Mouse (Mus musculus) activated CD4-positive, CD25-positive, alpha-beta regulatory T cell, adult 4 months (primary cell): ENCODE data around the gene Ascc1. TPM values are rescaled to one million over a fixed set of nuclear protein-coding genes. Genes with fewer than 3 reads are reported as not detected.
"Not testable (repeated sequence)": the region's sequence is repeated elsewhere in the genome, so short reads cannot be mapped to it uniquely, and the experiment has no call there.

Source experiments
- ATAC-seq: one replicate; pipeline ENCODE4 v1.8.0; 2017
- polyA plus RNA-seq, 2 experiments: library from polyadenylated mRNA; unstranded; fragments of 100-300 nt; shearing (Covaris generic); gene quantifications; one replicate each; pipeline ENCODE4 v1.2.1; 2017

Ascc1 gene
- polyA plus RNA-seq, 2 experiments from 2014 or later = 49.6 to 50.2 TPM

GRCm38 (mm10) chr10:60120630-60121029 is 118.0 kb downstream of the Ascc1 start:
- ATAC-seq = no peak

DNA sequence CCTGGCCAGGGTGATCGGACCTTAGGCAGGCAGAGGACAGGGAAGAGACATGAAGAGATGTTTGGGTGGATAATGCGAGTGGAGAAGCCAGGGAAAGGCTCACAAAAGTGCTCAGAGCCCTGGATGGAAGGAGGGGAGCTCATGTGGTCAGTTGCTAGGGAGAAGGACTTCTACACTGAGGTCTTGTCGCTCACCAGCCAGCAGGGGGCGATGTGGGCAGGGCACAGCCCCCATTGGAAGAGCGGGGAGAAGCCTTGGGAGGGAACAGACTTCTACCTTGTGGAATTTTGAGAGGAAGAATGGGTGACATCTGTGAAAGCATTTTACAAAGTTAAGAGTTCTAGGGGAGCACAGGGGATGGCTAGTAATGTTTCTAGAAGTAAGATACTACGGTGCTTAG is 121.5 kb downstream of the Ascc1 start:
- ATAC-seq = no peak

- ATAC-seq = no peak
Observed at GRCm38 (mm10) chr10:60125529-60126327, 123.1 kb downstream of the Ascc1 start.

- ATAC-seq = no peak
Observed at GRCm38 (mm10) chr10:60128287-60128686, 125.7 kb downstream of the Ascc1 start.

DNA sequence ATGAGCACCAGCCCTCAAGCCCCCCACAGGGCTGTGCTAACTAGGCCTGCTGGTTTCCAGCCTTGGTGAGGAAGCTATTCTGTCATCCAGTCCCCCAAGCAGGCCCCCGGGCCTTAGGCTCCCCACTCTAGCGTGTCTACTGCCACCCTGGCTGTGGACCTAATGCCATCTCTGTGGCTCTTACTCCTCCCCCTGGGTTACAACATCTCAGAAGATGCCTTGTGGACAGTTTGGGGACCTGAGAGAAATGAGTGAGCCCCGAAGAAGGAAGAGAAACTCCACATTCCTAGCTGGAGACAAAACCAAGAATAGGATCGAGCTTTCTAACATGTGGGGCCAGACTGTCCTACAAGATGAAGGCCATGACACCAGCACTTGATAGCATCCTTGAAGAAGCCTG is 127.9 kb downstream of the Ascc1 start:
- no peak for ATAC-seq

GRCm38 (mm10) chr10:60133501-60133900 is 130.9 kb downstream of the Ascc1 start:
- ATAC-seq = no peak

- no peak for ATAC-seq
Observed at GRCm38 (mm10) chr10:60134201-60134600, 131.6 kb downstream of the Ascc1 start.

GRCm38 (mm10) chr10:60136010-60136409 is 133.4 kb downstream of the Ascc1 start:
- not testable (repeated sequence) for ATAC-seq

GRCm38 (mm10) chr10:60136935-60137334 is 134.3 kb downstream of the Ascc1 start:
- no peak for ATAC-seq

DNA sequence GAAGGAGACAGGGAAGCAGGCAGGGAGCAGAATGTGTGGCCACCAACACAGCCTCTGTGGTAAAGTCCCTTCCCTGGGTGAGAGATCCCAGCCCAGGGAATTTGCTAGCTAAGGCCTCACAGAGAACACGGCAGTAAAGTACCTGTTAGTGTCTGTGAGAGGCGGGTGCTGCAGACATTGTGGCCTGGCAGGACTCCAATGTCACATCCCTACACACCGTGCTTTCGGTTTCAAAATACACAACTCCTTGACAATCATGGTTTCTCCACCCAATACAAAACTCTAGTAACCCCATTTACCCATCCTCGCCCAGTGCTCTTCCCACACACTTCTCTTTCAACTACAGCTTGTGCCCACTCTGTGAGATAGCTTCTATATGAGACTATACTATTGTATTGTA is 136.1 kb downstream of the Ascc1 start:
- ATAC-seq = peak; percentile 63

GRCm38 (mm10) chr10:60140751-60141150 is 138.1 kb downstream of the Ascc1 start:
- ATAC-seq = no peak

GRCm38 (mm10) chr10:60141656-60142160 is 139.1 kb downstream of the Ascc1 start:
- no peak for ATAC-seq

DNA sequence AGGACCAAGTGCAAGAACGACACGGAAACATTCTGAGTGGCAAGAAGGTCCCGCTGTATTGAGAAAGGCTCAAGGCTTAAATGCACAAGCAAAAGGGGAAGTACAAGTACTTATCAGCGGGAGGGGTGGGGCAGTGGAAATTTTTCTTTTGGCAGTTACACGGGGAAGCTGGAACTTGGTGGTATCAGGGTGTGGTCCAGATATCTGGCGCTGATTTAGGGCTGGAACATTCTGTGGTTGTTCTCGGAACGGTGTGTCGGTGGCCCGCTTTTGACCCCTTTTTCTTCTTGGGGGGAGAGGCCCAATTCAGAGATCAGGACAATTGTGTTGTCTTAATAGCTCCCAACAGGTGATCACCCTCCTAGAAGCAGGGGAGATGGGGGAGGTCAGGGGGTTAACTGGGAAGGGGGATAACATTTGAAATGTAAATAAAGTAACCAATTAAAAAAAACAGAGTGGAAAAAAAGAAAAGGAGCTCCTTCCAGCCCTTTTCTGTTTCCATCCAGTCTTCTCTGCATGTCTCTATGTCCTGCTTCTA is 145.0 kb downstream of the Ascc1 start:
- ATAC-seq = not testable (repeated sequence)

GRCm38 (mm10) chr10:60148087-60148486 is 145.5 kb downstream of the Ascc1 start:
- peak; percentile 89 for ATAC-seq

Other genes starting within 250 kb of the Ascc1 start
- 10 to 100 TPM; 18.4 to 20.7 TPM for gene Dnajb12, start 123.2 kb upstream of the Ascc1 start, polyA plus RNA-seq
- 10 to 100 TPM; 17.5 to 31.2 TPM for gene Ddit4, start 51.0 kb upstream of the Ascc1 start, polyA plus RNA-seq
- 100 to 1,000 TPM in 1 of 2 experiments, 10 to 100 TPM in 1; 89.7 to 110 TPM for gene Anapc16, start 330 bp downstream of the Ascc1 start, polyA plus RNA-seq
- gene Spock2, start 103.4 kb downstream of the Ascc1 start, polyA plus RNA-seq = 1 to 10 TPM; 3.9 to 5.3 TPM
- gene Chst3, start 216.5 kb downstream of the Ascc1 start, polyA plus RNA-seq = under 1 TPM in 1 of 2 experiments, not detected in 1; 0.45 TPM